Mouse (Mus musculus): ENCODE measurements around the gene P2ry12.

P2ry12 gene

GRCm38 (mm10) chr3:59176871-59177270 lies 85.8 kb downstream of the P2ry12 start:
- DNase-seq = no peak

- peak; percentile 62 for DNase-seq
Measured at GRCm38 (mm10) chr3:59175234-59175633, 87.4 kb downstream of the P2ry12 start.

- no peak for DNase-seq
Measured at GRCm38 (mm10) chr3:59174426-59175154, 88.1 kb downstream of the P2ry12 start.

GRCm38 (mm10) chr3:59169921-59170627 lies 92.6 kb downstream of the P2ry12 start:
- peak; percentile 22 for DNase-seq

- DNase-seq = no peak
Measured at GRCm38 (mm10) chr3:59169215-59169614, 93.5 kb downstream of the P2ry12 start.

GRCm38 (mm10) chr3:59168476-59168875 lies 94.2 kb downstream of the P2ry12 start:
- no peak for DNase-seq

GRCm38 (mm10) chr3:59167417-59168054 lies 95.1 kb downstream of the P2ry12 start:
- DNase-seq = no peak
